Mouse (Mus musculus): ENCODE data around the gene Csn2. TPM values are rescaled to one million over a fixed set of nuclear protein-coding genes. Genes with fewer than 3 reads are reported as not detected.

Csn2 gene
- total RNA-seq (2021), result not detected

DNA sequence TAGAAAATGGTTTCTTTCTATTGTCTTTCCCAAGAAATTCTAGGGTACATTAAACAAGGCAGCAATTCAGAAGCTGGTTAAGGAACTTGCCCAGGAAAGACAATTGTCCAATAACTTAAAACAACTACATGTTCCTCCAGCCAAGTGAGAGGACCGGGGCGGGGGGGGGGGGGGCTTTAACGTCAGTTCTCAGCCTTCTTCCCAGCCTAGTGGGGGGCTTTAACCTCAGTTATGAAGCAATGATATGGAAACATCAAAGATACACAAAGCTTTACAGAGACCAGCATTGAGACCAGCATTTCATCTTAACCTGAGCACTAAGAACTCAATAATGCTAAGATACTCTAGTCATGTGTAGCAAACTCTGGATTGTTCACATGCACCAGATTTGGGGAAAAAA lies at the start of gene Csn2:
Gene Csn2, minus strand, starts transcription at position 101 of the 400 bp plus-strand sequence.
- DNase-seq (ENCODE audit: extremely low spot score in 1 of 2, low spot score in 2 of 2), result no peak
- intact Hi-C loops (cut with DNase I), result no loop called here

DNA sequence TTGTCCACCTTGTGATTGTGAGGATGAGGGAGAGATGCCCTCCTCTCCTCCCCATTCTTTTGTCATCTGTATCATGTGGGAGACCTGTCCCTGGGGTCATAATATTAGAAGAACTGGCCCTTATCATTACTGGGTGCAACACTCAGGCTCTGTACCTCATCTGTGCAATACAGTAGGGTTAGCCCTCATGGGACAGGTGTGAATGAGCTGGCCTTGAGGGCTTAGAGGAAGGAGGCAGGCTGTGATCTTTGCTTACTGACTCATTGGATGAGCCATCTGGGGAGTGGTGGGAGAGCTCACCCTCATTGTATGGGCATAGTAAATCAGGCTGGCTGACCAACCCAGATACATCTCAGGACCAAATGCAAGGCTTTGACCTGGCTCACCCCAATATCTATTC lies 35.4 kb upstream of the Csn2 start:
- intact Hi-C loops (cut with DNase I), result no loop called here
- DNase-seq (ENCODE audit: extremely low spot score in 1 of 2, low spot score in 2 of 2), result no peak

DNA sequence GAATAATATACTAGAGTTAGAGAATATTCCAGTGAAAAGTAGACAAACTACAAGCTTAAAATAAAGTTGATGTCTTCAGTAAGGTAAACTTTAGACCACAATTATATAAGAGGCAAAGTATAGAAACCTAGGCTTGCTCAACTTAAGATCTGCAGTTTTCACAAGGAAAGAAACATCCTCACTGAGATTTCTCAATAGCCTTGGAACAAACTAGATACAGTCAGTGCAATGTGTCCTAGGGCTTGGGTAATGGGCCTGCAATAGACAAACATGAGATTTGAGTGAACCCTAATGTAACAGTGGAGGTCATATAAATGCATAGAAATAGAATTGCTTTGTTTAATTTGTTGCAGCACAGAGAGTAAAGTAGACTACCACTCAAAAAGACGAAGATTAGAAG lies 6.5 kb upstream of the Csn2 start:
- intact Hi-C loops (cut with DNase I), result no loop called here
- no peak for DNase-seq (ENCODE audit: extremely low spot score in 1 of 2, low spot score in 2 of 2)

DNA sequence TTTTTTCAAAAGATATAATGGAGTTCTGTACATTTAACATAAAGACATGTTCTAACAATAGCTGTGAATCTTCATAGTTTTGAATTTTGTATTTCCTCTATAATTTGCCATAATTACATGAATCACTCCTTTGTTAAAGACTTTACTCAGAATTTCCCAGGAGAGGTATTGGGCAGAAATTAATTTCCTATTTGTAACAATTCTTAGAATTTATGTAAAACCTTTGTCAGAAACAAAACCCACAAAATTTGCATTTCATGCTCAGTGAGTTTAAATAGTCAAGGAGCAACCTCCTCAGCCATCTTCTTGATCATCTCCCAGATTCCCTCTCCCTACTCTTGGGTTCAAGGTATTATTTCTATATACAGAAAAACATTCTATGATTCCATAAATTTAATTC lies 33.5 kb downstream of the Csn2 start, which contains the start of gene Csn1s1:
Gene Csn1s1, plus strand, starts transcription at position 301 of the 400 bp plus-strand sequence.
- intact Hi-C loops (cut with DNase I), result no loop called here
- no peak for DNase-seq (ENCODE audit: extremely low spot score in 1 of 2, low spot score in 2 of 2)

DNA sequence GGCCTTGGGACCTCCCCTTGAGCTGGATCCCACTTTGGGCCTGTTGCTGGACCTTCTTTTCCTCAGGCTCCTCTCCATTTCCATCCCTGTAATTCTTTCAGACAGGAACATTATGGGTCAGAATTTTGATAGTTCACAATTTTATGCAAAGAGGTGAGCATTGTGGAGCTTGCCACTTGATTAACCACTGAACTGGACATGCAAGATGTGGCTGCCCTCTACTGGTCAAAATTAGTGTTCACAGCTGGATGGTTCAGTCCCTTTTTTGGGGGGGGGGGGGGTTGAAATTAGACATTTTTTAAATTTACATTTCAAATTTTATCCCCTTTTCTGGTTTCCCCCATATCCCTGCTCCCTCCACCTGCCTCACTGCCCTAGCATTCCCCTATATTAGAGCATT lies 56.6 kb downstream of the Csn2 start:
- intact Hi-C loops (cut with DNase I), result no loop called here
- DNase-seq (ENCODE audit: extremely low spot score in 1 of 2, low spot score in 2 of 2), result no peak

Other genes with a start within 250 kb of the Csn2 start
- gene Ugt2a2, start 217.4 kb downstream of the Csn2 start, total RNA-seq (2021), result not detected
- not detected for gene Gm43638, start 212.8 kb downstream of the Csn2 start, total RNA-seq (2021)
- not detected for gene Ugt2a1, start 208.8 kb downstream of the Csn2 start, total RNA-seq (2021)
- not detected for gene Sult1b1, start 161.4 kb downstream of the Csn2 start, total RNA-seq (2021)
- not detected for gene Sult1d1, start 130.6 kb downstream of the Csn2 start, total RNA-seq (2021)
- not detected for gene Sult1e1, start 108.0 kb downstream of the Csn2 start, total RNA-seq (2021)
- gene Csn1s1, start 33.4 kb downstream of the Csn2 start, total RNA-seq (2021), result not detected
- gene Csn1s2a, start 74.9 kb upstream of the Csn2 start, total RNA-seq (2021), result not detected
- gene Csn1s2b, start 108.5 kb upstream of the Csn2 start, total RNA-seq (2021), result not detected
- gene Prr27, start 126.1 kb upstream of the Csn2 start, total RNA-seq (2021), result not detected
- gene Odam, start 185.4 kb upstream of the Csn2 start, total RNA-seq (2021), result not detected
- not detected for gene Csn3, start 225.9 kb upstream of the Csn2 start, total RNA-seq (2021)

All from left cerebral cortex, postnatal 10 days (tissue).